Mouse (Mus musculus): ENCODE measurements around the gene 9930111J21Rik2.
A peak's percentile ranks its signal among the peaks of the same experiment; 100 is the strongest.
"Not testable (repeated sequence)": the region's sequence is repeated elsewhere in the genome, so short reads cannot be mapped to it uniquely, and the experiment has no call there.

9930111J21Rik2 gene

DNA sequence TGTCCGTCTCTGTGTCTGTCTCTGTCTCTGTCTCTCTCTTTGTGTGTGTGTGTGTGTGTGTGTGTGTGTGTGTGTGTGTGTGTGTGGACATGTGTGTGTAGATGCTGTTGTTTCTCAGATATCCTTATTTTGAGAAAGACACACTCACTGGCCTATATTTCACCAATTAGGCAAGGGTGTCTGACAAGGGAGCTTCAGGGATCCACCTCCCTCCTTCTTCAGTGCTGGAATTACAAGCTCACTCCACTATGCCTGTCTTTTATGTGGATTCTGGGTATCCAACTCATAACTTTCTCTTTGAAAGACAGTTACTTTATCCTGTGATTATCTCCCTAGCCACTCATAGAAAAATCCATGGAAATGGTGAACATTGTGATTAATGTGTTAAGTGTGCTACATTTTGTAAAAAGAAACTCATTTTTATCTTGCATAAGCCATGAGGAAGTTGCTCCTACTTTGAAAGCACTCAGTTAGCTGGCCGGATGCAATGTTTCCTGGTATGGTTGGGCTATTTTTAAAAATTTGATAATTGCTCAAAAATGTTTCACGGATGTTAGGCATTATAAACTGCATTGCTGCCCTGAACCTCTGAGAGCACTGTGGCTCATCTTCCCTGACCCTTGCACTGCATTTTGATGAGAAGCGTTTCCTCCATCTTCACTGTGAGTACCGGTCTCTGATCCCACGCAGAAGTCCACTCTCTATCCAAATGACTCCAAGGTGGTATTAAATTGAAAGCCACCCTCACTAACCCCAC, 25.1 kb upstream of the 9930111J21Rik2 start, which contains the start of gene Ifi47:
Ifi47 (plus strand) TSS at position 587 of the 757 bp plus-strand sequence.
- DNase-seq (ENCODE audit: low spot score): not testable (repeated sequence)

GRCm38 (mm10) chr11:49068358-49068757, 17.3 kb upstream of the 9930111J21Rik2 start:
- DNase-seq (ENCODE audit: low spot score): no peak

DNA sequence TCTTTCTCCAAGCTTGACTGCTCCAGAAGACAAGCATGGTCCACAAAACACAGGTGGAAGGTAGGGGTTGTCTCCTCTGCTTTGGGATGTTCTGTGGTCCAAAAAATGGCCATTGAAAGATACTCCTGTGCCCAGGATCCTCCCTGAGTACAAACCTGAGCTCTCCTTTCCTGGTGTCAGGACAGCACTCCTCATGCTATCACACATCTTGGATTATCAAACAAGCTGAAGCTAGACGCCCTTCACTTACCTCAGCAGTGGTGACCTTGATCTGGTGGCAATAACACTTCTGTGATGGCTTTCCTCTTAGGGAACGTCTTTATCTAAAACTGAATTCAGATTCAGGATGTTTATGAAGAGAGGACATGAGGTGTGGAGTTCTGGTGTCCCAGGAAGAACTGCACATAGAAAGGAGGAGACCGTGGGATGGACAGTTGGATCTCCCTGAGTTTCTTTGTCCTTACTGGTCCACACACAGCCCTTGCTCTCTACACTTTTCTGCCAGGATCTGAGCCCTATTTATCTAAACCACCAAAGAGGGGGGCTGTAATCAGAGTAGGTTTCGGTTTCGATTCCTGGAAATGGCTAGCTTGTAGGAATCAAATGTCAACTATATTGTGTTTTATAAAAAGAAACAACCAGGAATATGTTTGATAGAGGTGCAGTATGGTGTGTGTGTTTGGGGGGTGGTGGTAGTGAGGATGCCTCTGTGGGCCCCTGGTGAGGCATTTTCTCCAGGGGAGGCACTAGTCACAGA, 12.8 kb upstream of the 9930111J21Rik2 start, which contains the start of gene Tgtp2:
Tgtp2 (minus strand) TSS at position 494 of the 757 bp plus-strand sequence.
- not testable (repeated sequence) for DNase-seq (ENCODE audit: low spot score)

DNA sequence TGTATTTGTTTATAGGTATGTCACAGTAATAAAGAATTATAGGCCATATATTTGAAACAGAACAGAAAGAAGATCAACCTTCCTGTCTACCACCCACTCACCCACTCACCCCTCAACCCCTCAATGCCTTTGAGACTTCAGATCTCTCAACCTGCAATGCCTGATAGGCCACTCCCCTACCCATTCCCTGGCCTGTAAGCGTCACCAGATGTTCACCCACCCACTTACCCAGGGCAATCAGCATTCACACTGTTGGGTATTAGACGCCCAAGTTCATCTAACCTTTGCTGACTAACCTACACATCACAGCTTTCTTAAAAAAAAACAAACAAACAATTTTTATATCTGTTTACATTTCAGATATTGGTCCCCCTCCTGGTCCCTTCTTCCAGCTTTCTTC, 10.8 kb upstream of the 9930111J21Rik2 start:
- DNase-seq (ENCODE audit: low spot score): not testable (repeated sequence)

DNA sequence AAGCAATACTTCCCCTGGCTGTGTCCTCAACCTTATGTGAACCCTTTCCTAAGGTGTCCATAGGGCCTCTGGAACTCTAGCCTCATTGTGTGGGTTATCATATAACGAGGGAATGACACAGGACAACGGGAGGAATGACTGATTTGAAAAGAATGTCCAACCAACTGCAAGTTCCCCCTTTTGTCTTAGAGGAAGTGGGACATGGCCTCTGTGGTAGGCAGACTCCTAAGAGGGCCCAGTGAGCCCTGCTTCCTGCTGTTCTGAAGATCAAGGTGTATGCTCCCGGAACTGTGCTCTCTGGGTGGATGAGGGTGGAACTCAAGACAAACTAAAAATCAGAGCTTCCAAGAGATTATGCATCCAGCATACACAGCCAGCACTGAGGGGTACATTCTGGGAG, 9.0 kb upstream of the 9930111J21Rik2 start:
- DNase-seq (ENCODE audit: low spot score): not testable (repeated sequence)

GRCm38 (mm10) chr11:49051894-49052293, 852 bp upstream of the 9930111J21Rik2 start:
- not testable (repeated sequence) for DNase-seq (ENCODE audit: low spot score)

DNA sequence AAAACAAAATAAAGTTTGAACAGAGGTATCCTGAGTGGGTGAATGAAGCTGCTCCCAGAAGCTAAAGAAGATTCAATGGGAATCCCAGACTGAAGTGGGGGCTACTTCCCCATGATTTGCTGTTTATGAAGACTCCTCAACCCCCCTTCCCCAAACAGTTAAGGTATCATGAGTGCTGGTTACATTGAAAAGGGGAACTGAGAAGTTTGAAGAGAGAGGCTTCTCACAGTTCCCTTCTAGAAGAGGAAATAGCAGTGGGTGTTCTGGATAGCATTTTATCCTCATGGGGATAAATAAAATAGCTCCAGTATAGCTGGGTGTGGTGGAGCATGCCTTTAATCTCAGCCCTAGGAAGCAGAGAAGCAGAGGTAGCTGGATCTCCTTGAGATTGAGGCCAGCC, 978 bp downstream of the 9930111J21Rik2 start:
- DNase-seq (ENCODE audit: low spot score): not testable (repeated sequence)

DNA sequence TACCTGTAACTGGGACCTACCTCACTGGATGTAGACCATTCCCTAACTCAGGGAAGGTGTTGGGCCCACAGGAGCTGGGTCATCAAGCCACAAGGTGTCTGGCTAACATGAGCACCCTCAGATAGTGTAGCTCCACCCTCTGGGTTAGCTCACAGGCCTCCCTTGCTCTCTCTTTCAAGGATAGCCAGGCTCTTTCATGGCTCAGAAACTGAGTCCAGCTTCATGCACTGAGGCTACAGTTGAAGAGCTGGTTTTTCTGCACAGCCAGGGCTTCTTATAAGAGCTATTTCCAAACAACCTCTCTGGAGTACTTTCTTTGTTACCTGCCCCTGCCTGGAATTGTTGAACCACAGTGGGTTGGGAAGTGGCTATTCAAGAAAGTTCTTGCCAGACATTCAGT, 39.0 kb downstream of the 9930111J21Rik2 start:
- DNase-seq (ENCODE audit: low spot score): not testable (repeated sequence)

DNA sequence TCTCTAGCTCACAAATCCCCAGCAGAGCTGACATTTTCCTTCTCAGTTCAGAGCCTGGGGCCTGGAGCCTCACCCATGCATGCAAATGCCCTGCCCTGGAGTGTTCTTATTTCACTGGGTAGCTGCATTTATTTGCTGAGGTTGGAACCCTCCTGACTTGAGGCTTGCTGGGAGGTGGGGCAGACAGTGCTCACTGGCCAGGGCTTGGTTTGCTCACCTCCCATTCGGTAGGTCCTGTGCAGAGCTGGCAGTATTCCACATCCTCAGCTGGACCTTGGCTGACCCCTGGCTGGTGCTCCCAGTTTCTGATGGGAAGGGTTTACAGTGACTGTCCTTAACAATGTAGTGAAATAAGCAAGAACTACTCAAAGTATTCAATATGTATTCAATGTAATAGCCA, 44.3 kb downstream of the 9930111J21Rik2 start:
- not testable (repeated sequence) for DNase-seq (ENCODE audit: low spot score)

DNA sequence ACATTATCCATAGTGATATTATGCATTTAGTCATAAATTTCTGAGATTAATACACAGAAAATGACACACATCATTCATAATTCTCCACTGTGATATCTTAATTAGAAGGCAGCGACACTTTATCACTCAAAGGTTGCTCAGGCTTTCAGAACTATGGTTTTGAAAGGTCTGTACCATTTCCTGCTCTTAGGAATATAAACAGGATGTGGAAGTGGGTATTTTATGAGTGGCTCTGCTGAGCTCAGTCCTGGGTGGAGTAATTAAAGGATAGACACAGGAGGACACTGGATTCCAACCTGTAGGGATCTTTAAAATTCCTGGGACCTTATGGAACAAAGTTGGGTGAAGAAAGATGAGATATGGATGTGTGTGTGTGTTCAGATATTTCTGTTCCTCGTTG, 44.7 kb downstream of the 9930111J21Rik2 start:
- DNase-seq (ENCODE audit: low spot score): not testable (repeated sequence)

DNA sequence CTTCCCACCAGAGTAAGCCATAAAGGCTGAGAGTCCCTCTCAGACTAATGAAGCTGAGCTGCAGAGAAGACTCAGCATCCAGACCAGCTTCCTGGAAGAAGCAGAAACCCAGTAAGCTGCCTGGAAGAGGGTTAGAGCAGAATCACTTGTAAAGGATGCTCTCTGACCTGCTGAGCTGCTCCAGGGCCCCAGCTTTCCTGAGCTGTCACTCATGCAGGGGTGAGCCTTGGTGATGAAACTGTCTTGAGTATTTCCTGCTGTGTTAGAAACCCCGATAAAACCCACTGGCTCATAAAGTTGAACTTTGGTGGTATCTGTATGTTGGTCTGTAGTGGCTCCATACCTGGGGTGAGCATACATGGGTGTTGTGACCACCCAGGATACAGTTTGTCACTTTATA, 50.6 kb downstream of the 9930111J21Rik2 start:
- DNase-seq (ENCODE audit: low spot score): not testable (repeated sequence)

DNA sequence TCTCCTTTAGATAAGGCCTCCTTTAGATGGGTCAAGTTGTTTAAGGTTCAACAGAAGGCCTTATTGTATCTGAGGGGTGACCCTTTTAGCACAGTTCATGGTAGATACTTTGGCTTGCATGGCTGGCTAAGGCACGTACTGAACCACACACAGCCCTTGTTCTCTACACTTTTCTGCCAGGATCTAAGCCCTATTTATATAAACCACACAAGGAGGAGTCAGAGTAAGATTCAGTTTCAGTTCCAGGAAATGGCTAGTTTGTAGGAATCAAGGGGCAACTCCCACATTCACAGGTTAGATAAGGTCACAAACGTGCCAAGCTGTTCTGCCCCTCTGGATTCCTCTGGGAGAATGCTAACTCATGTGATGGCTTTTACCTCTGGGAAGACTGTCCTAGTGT, 57.0 kb downstream of the 9930111J21Rik2 start, which contains the start of gene Tgtp1:
Tgtp1 (minus strand) TSS at position 155 of the 400 bp plus-strand sequence.
- peak; percentile 4 for DNase-seq (ENCODE audit: low spot score)

DNA sequence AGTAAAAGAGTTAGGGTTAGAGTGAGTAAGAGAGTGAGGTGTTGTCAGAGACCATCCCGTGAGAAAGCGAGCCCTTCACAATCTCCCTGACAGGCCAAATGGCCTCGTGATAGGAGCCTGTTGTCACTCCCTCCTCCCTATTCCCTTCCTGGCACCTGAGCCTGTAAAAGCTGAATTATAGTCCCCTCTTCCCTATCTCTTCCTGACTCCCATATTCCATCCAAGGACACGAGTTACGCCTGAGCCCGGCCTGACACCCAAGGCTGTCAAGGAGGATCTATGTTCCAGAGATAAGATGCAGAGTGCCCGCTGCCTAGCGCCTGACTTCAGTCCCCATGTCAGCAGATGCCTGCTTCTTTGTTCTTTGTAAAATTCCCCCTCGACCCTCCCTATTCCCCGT, 57.7 kb downstream of the 9930111J21Rik2 start:
- not testable (repeated sequence) for DNase-seq (ENCODE audit: low spot score)

- not testable (repeated sequence) for DNase-seq (ENCODE audit: low spot score)
Observed at GRCm38 (mm10) chr11:48991740-48992520, 59.1 kb downstream of the 9930111J21Rik2 start, which contains the start of gene Gm12185. TSS of gene Gm12185 (minus strand) at chr11:48992226.

GRCm38 (mm10) chr11:48989981-48990380, 61.1 kb downstream of the 9930111J21Rik2 start:
- not testable (repeated sequence) for DNase-seq (ENCODE audit: low spot score)

- DNase-seq (ENCODE audit: low spot score): not testable (repeated sequence)
Observed at GRCm38 (mm10) chr11:48988219-48988618, 62.8 kb downstream of the 9930111J21Rik2 start.

GRCm38 (mm10) chr11:48982848-48983247, 68.2 kb downstream of the 9930111J21Rik2 start:
- not testable (repeated sequence) for DNase-seq (ENCODE audit: low spot score)

- DNase-seq (ENCODE audit: low spot score): not testable (repeated sequence)
Observed at GRCm38 (mm10) chr11:48980052-48980451, 71.0 kb downstream of the 9930111J21Rik2 start.

- not testable (repeated sequence) for DNase-seq (ENCODE audit: low spot score)
Observed at GRCm38 (mm10) chr11:48979251-48979650, 71.8 kb downstream of the 9930111J21Rik2 start, which contains the start of gene 9930111J21Rik1. TSS of gene 9930111J21Rik1 (minus strand) at chr11:48979398.

GRCm38 (mm10) chr11:48978240-48978939, 72.7 kb downstream of the 9930111J21Rik2 start, which contains the start of gene Olfr56:
TSS of gene Olfr56 (plus strand) at chr11:48978889.
- DNase-seq (ENCODE audit: low spot score): not testable (repeated sequence)

DNA sequence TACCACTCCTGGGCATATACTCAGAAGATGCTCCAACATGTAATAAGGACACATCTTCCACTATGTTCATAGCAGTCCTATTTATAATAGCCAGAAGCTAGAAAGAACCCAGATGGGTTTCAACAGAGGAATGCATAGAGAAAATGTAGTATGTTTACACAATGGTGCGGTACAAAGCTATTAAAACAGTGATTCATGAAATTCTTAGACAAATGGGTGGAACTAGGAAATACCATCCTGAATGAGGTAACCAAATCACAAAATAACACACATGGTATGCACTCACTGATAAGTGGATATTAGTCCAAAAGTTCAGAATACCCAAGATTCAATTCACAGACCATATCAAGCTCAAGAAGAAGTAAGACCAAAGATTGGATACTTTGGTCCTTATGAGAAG, 76.4 kb downstream of the 9930111J21Rik2 start:
- not testable (repeated sequence) for DNase-seq (ENCODE audit: low spot score)

All from c-Kit-positive CD71-positive TER-119-positive erythroid progenitor cells, embryonic 14.5 days (primary cell).